Mouse (Mus musculus) CD4-positive, CD25-positive, alpha-beta regulatory T cell, adult 9 weeks (primary cell): ENCODE results near the gene Zfp646. TPM values are rescaled to one million over a fixed set of nuclear protein-coding genes. Genes with fewer than 3 reads are reported as not detected.

Experiments used
- polyA plus RNA-seq: library from polyadenylated mRNA; unstranded; fragments of 100-300 nt; shearing (Covaris generic); gene quantifications from one replicate; pipeline ENCODE4 v1.2.1, GENCODE M21; 2017

Zfp646 gene
- polyA plus RNA-seq: 57.7 TPM

DNA sequence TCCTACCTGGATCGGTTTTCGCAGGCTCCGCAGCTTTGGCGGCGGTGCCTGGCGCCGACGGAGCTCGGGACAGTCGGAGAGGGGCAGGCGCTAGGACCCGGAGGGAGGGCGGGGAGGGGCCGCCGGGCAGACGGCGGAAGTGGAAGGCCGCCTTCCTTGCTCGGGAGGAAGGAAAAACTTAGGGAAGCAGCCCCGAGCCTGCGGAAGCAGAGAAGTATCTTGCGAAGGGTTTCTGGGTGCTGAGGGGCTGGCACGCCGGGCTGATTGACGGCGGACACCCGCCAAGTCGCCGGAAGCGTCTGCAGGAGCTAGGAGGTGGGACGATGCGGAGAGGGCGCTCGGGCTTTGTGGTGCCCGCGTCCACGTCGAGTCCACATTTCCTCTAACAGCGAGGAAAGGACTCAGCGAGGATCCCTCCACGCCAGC lies at the start of gene Zfp646:
TSS of gene Zfp646 (plus strand) at position 181 of the 426 bp plus-strand sequence.

DNA sequence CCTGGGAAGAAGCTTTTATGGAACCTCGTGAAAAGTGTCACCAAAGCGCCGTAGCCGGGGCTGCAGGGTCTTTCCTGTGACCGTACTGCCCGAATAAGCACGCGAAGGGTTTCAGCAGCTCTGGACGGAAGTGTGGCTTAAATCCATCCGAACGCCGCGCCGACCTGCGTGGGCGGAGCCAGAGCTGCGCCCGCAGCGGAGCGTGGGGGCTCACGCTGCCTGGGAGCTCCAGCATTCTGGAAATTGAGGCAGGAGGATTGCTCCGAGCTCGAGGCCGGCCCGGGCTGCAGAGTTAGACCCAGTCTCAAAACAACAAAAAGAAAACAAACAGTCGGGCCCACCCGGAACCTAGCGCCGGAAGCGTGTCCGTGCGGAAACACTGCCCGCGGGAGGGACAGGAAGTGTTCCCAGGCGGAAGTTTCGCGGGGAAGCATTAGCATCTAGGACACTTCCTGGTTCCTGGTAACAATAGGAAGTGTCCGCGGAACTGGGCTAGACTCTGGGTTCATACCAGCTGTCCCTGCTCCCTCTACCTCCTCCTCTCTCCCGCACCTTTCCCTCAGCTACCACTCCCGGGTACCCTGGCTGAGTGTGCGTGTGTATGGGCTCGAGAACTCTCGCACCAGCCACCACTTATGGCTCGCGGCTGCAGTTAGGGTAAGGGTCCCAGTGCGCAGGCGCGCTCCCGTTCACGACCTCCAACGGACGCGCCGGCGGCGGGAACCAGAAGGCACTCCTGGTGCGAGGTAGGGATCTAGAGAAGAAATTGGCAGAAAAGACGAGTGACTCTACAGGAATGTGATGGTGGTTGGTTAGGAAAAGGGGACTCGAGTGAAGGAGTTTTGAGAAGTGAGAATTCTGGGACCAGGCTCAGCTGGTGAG lies 687 bp downstream of the Zfp646 start, which contains the start of gene Zfp668:
TSS of gene Zfp668 (minus strand) at position 362 of the 882 bp plus-strand sequence.

DNA sequence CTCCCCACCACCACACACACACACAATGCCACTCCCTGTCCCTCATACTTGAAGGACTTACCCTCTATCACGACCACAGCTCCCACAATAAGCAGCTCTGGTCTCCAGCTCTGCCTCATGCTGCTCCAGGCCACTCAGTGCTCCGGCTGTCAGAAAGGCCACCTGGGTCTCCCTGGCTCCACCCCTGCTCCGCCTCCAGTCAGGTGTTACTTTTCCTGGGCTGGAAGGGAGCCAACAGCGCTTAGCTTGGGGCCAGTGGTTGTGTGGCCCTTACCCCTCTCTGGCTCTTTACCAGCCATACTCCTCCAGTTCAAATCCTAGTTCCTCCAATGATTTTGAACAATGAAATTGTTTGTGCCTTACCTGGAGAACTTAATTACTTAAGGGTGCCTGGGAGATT lies 14.8 kb downstream of the Zfp646 start, which contains the start of gene Prss53:
TSS of gene Prss53 (minus strand) at position 173 of the 400 bp plus-strand sequence.

DNA sequence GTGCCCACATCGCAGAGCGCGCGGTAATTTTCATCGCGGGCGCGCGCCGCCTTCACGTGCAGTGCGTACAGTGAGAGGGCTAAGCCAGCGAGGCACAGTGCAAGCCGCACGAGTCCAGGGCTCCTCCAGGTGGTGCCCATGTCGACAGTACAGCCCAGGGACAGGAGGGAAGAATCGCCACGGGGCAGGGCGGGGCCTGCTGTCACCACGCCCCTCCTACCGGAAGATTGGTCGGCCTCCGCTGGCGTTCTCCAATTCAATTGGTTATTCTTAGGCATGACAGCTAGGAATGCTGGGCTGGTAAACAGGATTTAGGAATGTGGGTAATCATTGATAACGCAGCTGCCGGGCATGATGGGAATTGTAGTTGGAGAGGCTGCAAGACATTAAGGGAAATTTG lies 19.4 kb downstream of the Zfp646 start, which contains the start of the genes Gm21974 and Vkorc1:
TSS of gene Gm21974 (minus strand) at position 13 of the 400 bp plus-strand sequence.
TSS of gene Vkorc1 (minus strand) at position 176 of the 400 bp plus-strand sequence.

DNA sequence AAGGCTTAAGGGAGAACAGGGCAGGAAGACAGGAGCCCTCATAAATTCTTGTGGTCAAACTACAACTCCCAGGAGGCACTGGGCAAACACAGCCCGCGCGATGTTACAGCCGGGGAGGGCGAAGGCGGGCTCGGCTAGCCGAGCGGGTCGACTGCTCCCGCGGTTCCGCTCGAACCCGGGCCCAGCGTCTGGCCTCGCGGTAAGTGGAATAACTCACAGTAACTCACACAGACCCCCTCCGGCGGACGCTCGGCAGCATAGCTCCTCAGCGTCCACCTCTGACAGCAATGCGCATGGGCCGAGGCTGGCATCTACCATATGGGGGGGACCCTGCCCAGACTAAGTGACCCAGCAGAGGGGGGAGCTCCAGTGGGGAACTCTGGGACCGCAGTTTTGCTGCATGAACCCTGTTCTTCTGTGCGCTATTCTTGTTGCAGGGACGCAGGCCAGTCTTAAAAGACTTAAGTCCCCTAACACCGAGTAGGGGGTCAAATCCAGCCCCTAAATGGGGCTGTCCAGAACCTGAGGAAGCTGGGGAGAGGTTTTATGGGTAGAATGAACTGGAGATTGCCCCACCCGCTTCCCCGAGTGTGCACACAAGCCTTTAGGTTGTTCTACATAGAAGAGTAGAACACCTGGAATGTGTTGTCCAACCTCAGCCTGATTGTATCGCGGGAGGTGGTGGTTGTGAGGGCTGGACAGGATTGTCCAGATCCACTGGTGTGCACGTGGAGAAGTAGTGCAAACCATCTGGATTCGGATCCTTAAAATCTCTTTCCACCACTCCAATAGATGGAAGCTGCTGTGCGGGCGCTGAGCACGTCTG lies 28.2 kb downstream of the Zfp646 start, which contains the start of gene Bckdk:
TSS of gene Bckdk (plus strand) at position 112 of the 826 bp plus-strand sequence.

DNA sequence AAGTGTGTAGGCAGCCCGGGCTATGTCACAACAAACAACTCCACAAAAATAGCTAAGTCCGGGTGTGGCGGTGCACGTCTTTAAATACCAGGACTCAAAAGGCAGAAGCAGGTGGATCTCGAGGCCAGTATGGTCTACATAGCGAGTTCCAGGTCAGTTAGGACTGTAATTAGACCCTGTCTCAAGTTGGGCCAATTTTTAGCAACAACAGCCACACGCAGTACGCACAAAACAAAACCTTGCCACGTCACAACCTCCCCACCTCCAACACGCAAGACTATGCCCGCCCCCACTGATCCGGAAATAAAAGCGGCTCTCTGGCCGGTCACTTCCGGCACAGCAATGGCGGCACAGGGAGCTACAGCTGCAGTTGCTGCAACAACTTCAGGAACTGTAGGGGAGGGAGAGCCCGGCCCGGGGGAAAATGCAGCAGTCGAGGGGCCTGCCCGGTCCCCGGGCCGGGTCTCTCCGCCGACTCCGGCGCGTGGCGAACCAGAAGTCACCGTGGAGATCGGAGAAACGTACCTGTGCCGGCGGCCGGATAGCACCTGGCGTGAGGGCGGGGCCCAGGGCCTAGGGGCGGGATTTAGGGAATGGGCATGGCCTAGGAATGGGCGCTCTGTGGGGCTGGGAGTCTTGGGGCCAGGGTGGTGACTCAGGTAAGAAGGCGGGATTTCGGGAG lies 36.3 kb downstream of the Zfp646 start, which contains the start of gene Kat8:
TSS of gene Kat8 (plus strand) at position 327 of the 682 bp plus-strand sequence.

DNA sequence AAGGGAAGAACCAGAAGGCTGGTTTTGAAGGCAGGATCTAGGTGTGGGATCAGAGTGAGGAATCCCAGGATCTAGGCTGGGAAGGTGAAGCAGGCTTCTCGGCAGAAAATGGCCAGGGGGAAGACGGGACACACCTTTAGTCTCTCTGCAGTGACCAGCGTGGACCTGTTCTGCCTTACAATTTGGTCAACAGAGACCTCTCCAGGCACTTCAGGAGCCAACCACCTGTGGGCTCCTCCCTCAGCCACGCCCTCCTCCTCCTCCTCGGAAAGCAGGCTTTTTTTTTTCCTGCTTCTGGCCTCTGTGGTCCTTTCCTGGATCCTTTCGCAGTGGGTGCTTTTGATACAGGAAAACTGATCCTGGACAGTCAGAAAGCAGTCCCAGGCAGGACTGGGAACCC lies 53.9 kb downstream of the Zfp646 start, which contains the start of gene Prss8:
TSS of gene Prss8 (minus strand) at position 182 of the 400 bp plus-strand sequence.

Other genes starting within 250 kb of the Zfp646 start
- 8.8 TPM for gene Bcl7c, start 167.3 kb upstream of the Zfp646 start, polyA plus RNA-seq
- not detected for gene Ctf1, start 163.5 kb upstream of the Zfp646 start, polyA plus RNA-seq
- not detected for gene Ctf2, start 144.1 kb upstream of the Zfp646 start, polyA plus RNA-seq
- gene Fbxl19, start 131.7 kb upstream of the Zfp646 start, polyA plus RNA-seq: 0.87 TPM
- gene Orai3, start 106.4 kb upstream of the Zfp646 start, polyA plus RNA-seq: 31.0 TPM
- 1.8 TPM for gene Setd1a, start 99.6 kb upstream of the Zfp646 start, polyA plus RNA-seq
- gene Gm49388, start 90.6 kb upstream of the Zfp646 start, polyA plus RNA-seq: not detected
- 2.5 TPM for gene Hsd3b7, start 75.6 kb upstream of the Zfp646 start, polyA plus RNA-seq
- gene Stx4a, start 51.9 kb upstream of the Zfp646 start, polyA plus RNA-seq: 174 TPM
- 0.15 TPM for gene Stx1b, start 51.7 kb upstream of the Zfp646 start, polyA plus RNA-seq
- gene Zfp668, start 607 bp downstream of the Zfp646 start, polyA plus RNA-seq: 19.7 TPM
- gene Prss53, start 14.7 kb downstream of the Zfp646 start, polyA plus RNA-seq: 0.94 TPM
- gene Gm21974, start 19.2 kb downstream of the Zfp646 start, polyA plus RNA-seq: not detected
- 63.8 TPM for gene Vkorc1, start 19.4 kb downstream of the Zfp646 start, polyA plus RNA-seq
- 62.3 TPM for gene Bckdk, start 27.9 kb downstream of the Zfp646 start, polyA plus RNA-seq
- 57.8 TPM for gene Kat8, start 36.3 kb downstream of the Zfp646 start, polyA plus RNA-seq
- not detected for gene Prss8, start 53.9 kb downstream of the Zfp646 start, polyA plus RNA-seq
- gene Prss36, start 70.5 kb downstream of the Zfp646 start, polyA plus RNA-seq: 4.9 TPM
- gene Fus, start 91.2 kb downstream of the Zfp646 start, polyA plus RNA-seq: 203 TPM
- gene Pycard, start 117.6 kb downstream of the Zfp646 start, polyA plus RNA-seq: 357 TPM
- not detected for gene Trim72, start 127.7 kb downstream of the Zfp646 start, polyA plus RNA-seq
- 1.6 TPM for gene Itgam, start 186.4 kb downstream of the Zfp646 start, polyA plus RNA-seq
- not detected for gene Gm49368, start 186.5 kb downstream of the Zfp646 start, polyA plus RNA-seq